Comparison of ENCODE assay signal across 18 mouse cellular contexts in the genomic region with DNA sequence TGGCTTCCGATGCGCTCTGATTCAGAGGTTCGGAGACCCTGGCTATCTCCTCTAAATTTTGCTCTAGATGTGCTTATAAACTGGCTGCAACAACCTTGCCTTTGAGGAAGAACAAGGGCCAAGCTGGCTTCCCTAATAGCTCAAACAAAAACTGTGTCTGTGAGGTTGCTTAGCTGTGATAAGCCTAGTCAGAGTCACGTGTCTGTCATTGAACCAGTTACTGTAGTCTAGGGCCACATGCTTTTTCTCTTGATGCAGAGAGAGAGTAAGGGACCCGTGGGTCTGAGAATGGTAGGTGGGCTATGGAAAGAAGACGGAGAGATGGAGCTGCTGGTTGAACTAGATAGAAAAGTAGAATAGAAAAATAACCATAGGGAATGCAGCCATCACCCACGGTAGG.
"Had no signal": no experiment of that assay in that cellular context is flagged by ENCODE, and none has a peak within 500 bp of the region (broad histone marks: within the 10 kb centered on the region; RNA-seq: fewer than 3 reads in every experiment).

No protein-coding gene starts in this region.

- H3K36me3 ChIP-seq: liver, embryonic 15.5 days; lung, embryonic 15.5 days; midbrain, embryonic 10.5 days; midbrain, embryonic 13.5 days; neural tube, embryonic 13.5 days had no signal

- H3K27ac ChIP-seq: kidney, postnatal 0 days; layer of hippocampus, adult 2 months; liver, embryonic 15.5 days; lung, embryonic 15.5 days; midbrain, embryonic 10.5 days; midbrain, embryonic 13.5 days had no signal

- DNase-seq: kidney, adult 2 months; kidney, postnatal 25 days; layer of hippocampus, adult 9-11 months; lung, adult 18-20 months; lung, postnatal 10 days; lung, postnatal 36 days; thymus, adult 18-20 months; thymus, postnatal 36 days had no signal

- H3K4me3 ChIP-seq: layer of hippocampus, adult 2 months; liver, embryonic 15.5 days; lung, embryonic 15.5 days; megakaryocyte, embryonic 14.5 days; midbrain, embryonic 10.5 days; midbrain, embryonic 13.5 days; myocyte; neural tube, embryonic 13.5 days had no signal

- H3K9ac ChIP-seq: liver, embryonic 15.5 days; lung, embryonic 15.5 days; midbrain, embryonic 13.5 days; neural tube, embryonic 13.5 days had no signal

- H3K27me3 ChIP-seq: liver, embryonic 15.5 days; lung, embryonic 15.5 days; midbrain, embryonic 13.5 days; neural tube, embryonic 13.5 days had no signal

- H3K4me2 ChIP-seq: liver, embryonic 15.5 days; lung, embryonic 15.5 days; midbrain, embryonic 13.5 days; neural tube, embryonic 13.5 days had no signal

- ATAC-seq: midbrain, embryonic 13.5 days; midbrain, embryonic 16.5 days had no signal

- H3K9me3 ChIP-seq: liver, embryonic 15.5 days; lung, embryonic 15.5 days; megakaryocyte, embryonic 14.5 days; midbrain, embryonic 10.5 days; midbrain, embryonic 13.5 days; neural tube, embryonic 13.5 days had no signal
